Mouse (Mus musculus): ENCODE results near the gene Amfr. TPM values are rescaled to one million over a fixed set of nuclear protein-coding genes. Genes with fewer than 3 reads are reported as not detected.
A peak's percentile ranks its signal among the peaks of the same experiment; 100 is the strongest.

Amfr gene
- 35.5 and 37.5 TPM in 2 replicates for total RNA-seq (2015)
- total RNA-seq (2017), result 83.7 and 97.7 TPM in 2 replicates

- ATAC-seq (ENCODE audit: poor library complexity, severe bottlenecking), result peak; percentile 84
Observed at GRCm38 (mm10) chr8:94012013-94012951, at the start of gene Amfr. TSS of gene Amfr (minus strand) at chr8:94012842.

- ATAC-seq (ENCODE audit: poor library complexity, severe bottlenecking), result peak; percentile 77
Observed at GRCm38 (mm10) chr8:94057157-94057854, 44.7 kb upstream of the Amfr start.

- no peak for ATAC-seq (ENCODE audit: poor library complexity, severe bottlenecking)
Observed at GRCm38 (mm10) chr8:94052696-94053095, 40.1 kb upstream of the Amfr start.

- no peak for ATAC-seq (ENCODE audit: poor library complexity, severe bottlenecking)
Observed at GRCm38 (mm10) chr8:94047845-94048244, 35.2 kb upstream of the Amfr start.

GRCm38 (mm10) chr8:94037806-94038205 lies 25.2 kb upstream of the Amfr start:
- no peak for ATAC-seq (ENCODE audit: poor library complexity, severe bottlenecking)

GRCm38 (mm10) chr8:94036944-94037524 lies 24.4 kb upstream of the Amfr start, which contains the start of the genes Nudt21 and Ogfod1:
TSS of gene Nudt21 (minus strand) at chr8:94037031.
TSS of gene Ogfod1 (plus strand) at chr8:94037198.
- ATAC-seq (ENCODE audit: poor library complexity, severe bottlenecking), result peak; percentile 96

- ATAC-seq (ENCODE audit: poor library complexity, severe bottlenecking), result peak; percentile 53
Observed at GRCm38 (mm10) chr8:94036541-94036940, 23.9 kb upstream of the Amfr start.

- ATAC-seq (ENCODE audit: poor library complexity, severe bottlenecking), result no peak
Observed at GRCm38 (mm10) chr8:94035200-94035599, 22.6 kb upstream of the Amfr start.

- ATAC-seq (ENCODE audit: poor library complexity, severe bottlenecking), result no peak
Observed at GRCm38 (mm10) chr8:94033601-94034000, 21.0 kb upstream of the Amfr start.

GRCm38 (mm10) chr8:94029701-94030100 lies 17.1 kb upstream of the Amfr start:
- no peak for ATAC-seq (ENCODE audit: poor library complexity, severe bottlenecking)

GRCm38 (mm10) chr8:94023916-94024315 lies 11.3 kb upstream of the Amfr start:
- ATAC-seq (ENCODE audit: poor library complexity, severe bottlenecking), result no peak

- no peak for ATAC-seq (ENCODE audit: poor library complexity, severe bottlenecking)
Observed at GRCm38 (mm10) chr8:94013026-94013612, 477 bp upstream of the Amfr start.

- peak; percentile 34 for ATAC-seq (ENCODE audit: poor library complexity, severe bottlenecking)
Observed at GRCm38 (mm10) chr8:94011076-94012012, 1.3 kb downstream of the Amfr start.

- ATAC-seq (ENCODE audit: poor library complexity, severe bottlenecking), result no peak
Observed at GRCm38 (mm10) chr8:94010101-94010705, 2.4 kb downstream of the Amfr start.

- no peak for ATAC-seq (ENCODE audit: poor library complexity, severe bottlenecking)
Observed at GRCm38 (mm10) chr8:94009243-94009845, 3.3 kb downstream of the Amfr start.

- ATAC-seq (ENCODE audit: poor library complexity, severe bottlenecking), result no peak
Observed at GRCm38 (mm10) chr8:94004139-94004538, 8.5 kb downstream of the Amfr start.

GRCm38 (mm10) chr8:93998961-93999360 lies 13.7 kb downstream of the Amfr start:
- ATAC-seq (ENCODE audit: poor library complexity, severe bottlenecking), result no peak

- ATAC-seq (ENCODE audit: poor library complexity, severe bottlenecking), result no peak
Observed at GRCm38 (mm10) chr8:93989739-93990138, 22.9 kb downstream of the Amfr start.

GRCm38 (mm10) chr8:93984731-93985130 lies 27.9 kb downstream of the Amfr start:
- ATAC-seq (ENCODE audit: poor library complexity, severe bottlenecking), result peak; percentile 96
